16 mouse cellular contexts compared by ENCODE assay signal in the genomic region with DNA sequence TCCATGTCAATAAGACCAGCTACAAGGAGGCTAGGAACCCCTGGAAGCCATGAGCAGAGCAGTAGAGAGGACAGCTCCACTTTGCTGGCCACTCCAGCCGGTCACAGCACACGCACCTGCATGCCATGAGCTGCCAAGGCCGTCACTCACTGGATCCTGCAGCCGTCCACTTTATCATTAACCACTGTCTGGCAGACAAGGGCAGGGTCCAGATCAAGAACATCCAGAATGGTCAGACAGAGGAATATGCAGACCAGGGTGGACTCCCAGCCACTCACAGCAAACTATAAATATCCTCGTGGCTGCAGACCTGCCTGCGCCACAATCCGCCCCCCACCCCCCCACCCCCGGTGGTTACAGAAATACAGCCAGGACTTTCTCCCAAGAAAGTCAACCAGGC. TPM values are rescaled to one million over a fixed set of nuclear protein-coding genes. Genes with fewer than 3 reads are reported as not detected.
DNase-seq lines count a peak whose midpoint lies in the region; ATAC-seq and TF ChIP-seq lines count a peak whose summit lies in the region.
"Had no signal": no experiment of that assay in that cellular context is flagged by ENCODE, and none has a peak within 500 bp of the region (broad histone marks: within the 10 kb centered on the region; RNA-seq: fewer than 3 reads in every experiment).

No protein-coding gene starts in this region.

- peaks cover 3% of the 10 kb centered on the region for H3K36me3 ChIP-seq in heart, embryonic 12.5 days
- no peaks in the 10 kb centered on the region for H3K36me3 ChIP-seq in kidney, adult 2 months (ENCODE audit: control insufficient read depth, insufficient read depth, low read length)
- no peaks in the 10 kb centered on the region for H3K36me3 ChIP-seq in liver, postnatal 0 days (replicated peaks; ENCODE audit: insufficient read depth, low read length)
- H3K36me3 ChIP-seq: G1E had no signal

- no peak for TF ChIP-seq CTCF in kidney, adult 2 months (conservative IDR thresholded peaks at IDR 0.05; ENCODE audit: insufficient read depth, insufficient read length, low read depth, low read length)
- TF ChIP-seq CTCF in liver, postnatal 0 days (IDR thresholded peaks at IDR 0.05; ENCODE audit: low read depth), result no peak

- no peaks in the 10 kb centered on the region for H3K27me3 ChIP-seq in heart, embryonic 12.5 days (replicated peaks)
- no peaks in the 10 kb centered on the region for H3K27me3 ChIP-seq in kidney, adult 2 months (replicated peaks; ENCODE audit: control insufficient read depth, insufficient read depth, low read length)
- no peaks in the 10 kb centered on the region for H3K27me3 ChIP-seq in liver, postnatal 0 days (ENCODE audit: insufficient read depth, low read length)
- H3K27me3 ChIP-seq: embryonic facial prominence, embryonic 13.5 days had no signal

- no peak for TF ChIP-seq EP300 in liver, postnatal 0 days (IDR thresholded peaks at IDR 0.05; ENCODE audit: low read depth)

- H3K4me2 ChIP-seq in heart, embryonic 12.5 days, result peak overlapping the region; percentile 14; the same call in 1 of the 2 replicates
- H3K4me2 ChIP-seq in liver, postnatal 0 days (ENCODE audit: low read depth, low read length), result peak overlapping the region; percentile 44
- H3K4me2 ChIP-seq: embryonic facial prominence, embryonic 13.5 days had no signal

- H3K9me3 ChIP-seq in heart, embryonic 12.5 days (replicated peaks), result no peaks in the 10 kb centered on the region
- H3K9me3 ChIP-seq in liver, postnatal 0 days (ENCODE audit: low read length), result no peaks in the 10 kb centered on the region
- H3K9me3 ChIP-seq: embryonic facial prominence, embryonic 13.5 days; forebrain, embryonic 10.5 days had no signal

- no peak for TF ChIP-seq POLR2A in kidney, adult 2 months (IDR thresholded peaks at IDR 0.05; ENCODE audit: low read depth, low read length)

- H3K9ac ChIP-seq in heart, embryonic 12.5 days, result no peak overlapping the region
- no peak overlapping the region for H3K9ac ChIP-seq in liver, postnatal 0 days (replicated peaks)
- H3K9ac ChIP-seq: embryonic facial prominence, embryonic 13.5 days had no signal

- no peak for DNase-seq in heart, adult 9 months (ENCODE audit: low spot score in 2 of 2)
- peak; percentile 93 for DNase-seq in kidney, adult 2 months
- peak; percentile 80 to 91 for DNase-seq in kidney, postnatal 36 days
- peak; percentile 46 for DNase-seq in liver, postnatal 0 days
- no peak for DNase-seq in layer of hippocampus, postnatal 10 days (ENCODE audit: low spot score in 2 of 2)
- no peak for DNase-seq in spleen, postnatal 14 days (ENCODE audit: low spot score in 2 of 2)
- DNase-seq: cerebellum, postnatal 25 days; right cerebral cortex, postnatal 25 days; thymus, postnatal 14 days had no signal

- WGBS in heart, embryonic 12.5 days, result 35% methylated on average over 8 of the region's 8 CpGs
- WGBS in kidney, adult 2 months, result 36% methylated on average over 8 of the region's 8 CpGs
- 42% methylated on average over 8 of the region's 8 CpGs for WGBS in liver, postnatal 0 days (ENCODE audit: insufficient replicate concordance)

- H3K27ac ChIP-seq in heart, embryonic 12.5 days (ENCODE audit: poor library complexity, severe bottlenecking), result peak overlapping the region; percentile 56; the same call in 1 of the 2 replicates
- H3K27ac ChIP-seq in kidney, adult 2 months (ENCODE audit: insufficient read depth, low read depth, low read length), result no peak overlapping the region
- H3K27ac ChIP-seq in liver, postnatal 0 days (ENCODE audit: low read depth), result peak overlapping the region; percentile 62; the same call in 1 of the 2 replicates
- H3K27ac ChIP-seq: embryonic facial prominence, embryonic 13.5 days; forebrain, embryonic 10.5 days had no signal

- ATAC-seq in heart, embryonic 12.5 days (ENCODE audit: insufficient number of reproducible peaks, low FRiP score), result no peak
- peak; percentile 80 for ATAC-seq in liver, postnatal 0 days
- ATAC-seq in frontal cortex, adult (ENCODE audit: low TSS enrichment), result no peak
- ATAC-seq: lung, postnatal 0 days had no signal

- H3K4me3 ChIP-seq in heart, embryonic 12.5 days, result no peak overlapping the region
- H3K4me3 ChIP-seq in kidney, adult 2 months (ENCODE audit: insufficient read depth, low read depth, low read length), result no peak overlapping the region
- no peak overlapping the region for H3K4me3 ChIP-seq in liver, postnatal 0 days (ENCODE audit: low read depth, low read length)
- H3K4me3 ChIP-seq: embryonic facial prominence, embryonic 13.5 days; forebrain, embryonic 10.5 days; myocyte had no signal

- H3K4me1 ChIP-seq in heart, embryonic 12.5 days (replicated peaks), result peaks cover 96% of the 10 kb centered on the region
- H3K4me1 ChIP-seq in kidney, adult 2 months (ENCODE audit: control insufficient read depth, insufficient read depth, low read length), result peaks cover 32% of the 10 kb centered on the region
- peaks cover 45% of the 10 kb centered on the region for H3K4me1 ChIP-seq in liver, postnatal 0 days (ENCODE audit: insufficient read depth)

RNA-seq across cellular contexts. Expression of gene Acvr1, which starts 31.7 kb away (rescaled TPM):
- 11.6 and 12.0 TPM in 2 replicates for polyA plus RNA-seq in heart, embryonic 12.5 days (2016; fragmentation: Nextera tagmentation; extraction: Ambion mirVana)
- polyA plus RNA-seq in kidney, adult 2 months (2012; rRNA removed), result 5.6 and 6.3 TPM in 2 replicates
- 2.7 and 2.8 TPM in 2 replicates for polyA plus RNA-seq in liver, postnatal 0 days (2015; fragmentation: Nextera tagmentation; extraction: Ambion mirVana)
- 10 to 100 TPM; 50.1 to 52.9 TPM for total RNA-seq in layer of hippocampus, postnatal 10 days (2021)
- polyA plus RNA-seq: G1E had no signal

RNA-seq across cellular contexts. Expression of gene Upp2, which starts 31.9 kb away (rescaled TPM):
- polyA plus RNA-seq in heart, embryonic 12.5 days (2016; fragmentation: Nextera tagmentation; extraction: Ambion mirVana), result 7.0 and 8.0 TPM in 2 replicates
- 14.0 and 15.5 TPM in 2 replicates for polyA plus RNA-seq in kidney, adult 2 months (2012; rRNA removed)
- 45.7 and 55.8 TPM in 2 replicates for polyA plus RNA-seq in liver, postnatal 0 days (2015; fragmentation: Nextera tagmentation; extraction: Ambion mirVana)
- 10 to 100 TPM; 15.0 to 18.2 TPM for total RNA-seq in layer of hippocampus, postnatal 10 days (2021)
- polyA plus RNA-seq: G1E had no signal

Comparison
In these comparisons a context has a peak if more than half of its experiments do, and no peak if none do; other contexts are left out.
1. DNase-seq: peak in kidney, adult 2 months (single experiment), kidney, postnatal 36 days (2 of 2) and liver, postnatal 0 days (single experiment); none in heart, adult 9 months (0 of 2), layer of hippocampus, postnatal 10 days (0 of 2) and spleen, postnatal 14 days (0 of 2).